ENCODE assay signal across 9 mouse cellular contexts in genomic region chr3:32910071-32910551, GRCm38 (mm10).
DNase-seq lines count a peak whose midpoint lies in the region; ATAC-seq and TF ChIP-seq lines count a peak whose summit lies in the region.
"Had no signal": no experiment of that assay in that cellular context is flagged by ENCODE, and none has a peak within 500 bp of the region (broad histone marks: within the 10 kb centered on the region; RNA-seq: fewer than 3 reads in every experiment).

No protein-coding gene starts in this region.

- WGBS in embryonic facial prominence, embryonic 11.5 days, result 18% methylated on average over 7 of the region's 7 CpGs
- 60% methylated on average over 7 of the region's 7 CpGs for WGBS in intestine, postnatal 0 days
- WGBS in limb, embryonic 15.5 days, result 18% methylated on average over 7 of the region's 7 CpGs

- no peaks in the 10 kb centered on the region for H3K9me3 ChIP-seq in embryonic facial prominence, embryonic 11.5 days (replicated peaks; ENCODE audit: control insufficient read depth, low read length)
- H3K9me3 ChIP-seq in intestine, postnatal 0 days (ENCODE audit: control insufficient read depth), result no peaks in the 10 kb centered on the region
- H3K9me3 ChIP-seq in limb, embryonic 15.5 days, result no peaks in the 10 kb centered on the region
- H3K9me3 ChIP-seq: stomach, embryonic 15.5 days had no signal

- DNase-seq in left cerebral cortex, adult 11 months (ENCODE audit: low spot score), result peak; percentile 36
- DNase-seq in left cerebral cortex, postnatal 4 days, result no peak
- DNase-seq in embryonic facial prominence, embryonic 11.5 days (ENCODE audit: low spot score), result peak; percentile 92
- DNase-seq in thymus, postnatal 36 days, result no peak
- DNase-seq in gastrocnemius, postnatal 36 days, result no peak
- no peak for DNase-seq in gastrocnemius, postnatal 10 days

- peak; percentile 88 for ATAC-seq in embryonic facial prominence, embryonic 11.5 days (replicated peaks; ENCODE audit: insufficient number of reproducible peaks, low FRiP score, low TSS enrichment, low read depth)
- ATAC-seq in intestine, postnatal 0 days, result no peak
- peak; percentile 69; the same call in 1 of the 2 replicates for ATAC-seq in limb, embryonic 15.5 days (ENCODE audit: insufficient number of reproducible peaks, low FRiP score, low TSS enrichment, low read depth)

- 0 out of 2 replicates have a peak overlapping the region, but pooled peaks have one; percentile 7 for H3K4me2 ChIP-seq in embryonic facial prominence, embryonic 11.5 days (ENCODE audit: low read depth, low read length)
- no peak overlapping the region for H3K4me2 ChIP-seq in intestine, postnatal 0 days (replicated peaks; ENCODE audit: low read depth)
- H3K4me2 ChIP-seq in limb, embryonic 15.5 days, result no peak overlapping the region
- H3K4me2 ChIP-seq: stomach, embryonic 15.5 days had no signal

- no peak overlapping the region for H3K4me3 ChIP-seq in embryonic facial prominence, embryonic 11.5 days (ENCODE audit: low read depth, low read length)
- H3K4me3 ChIP-seq in intestine, postnatal 0 days (ENCODE audit: low read depth, low read length), result no peak overlapping the region
- H3K4me3 ChIP-seq in limb, embryonic 15.5 days, result no peak overlapping the region
- H3K4me3 ChIP-seq: stomach, embryonic 15.5 days had no signal

- H3K27ac ChIP-seq in embryonic facial prominence, embryonic 11.5 days (replicated peaks; ENCODE audit: low read depth, low read length), result no peak overlapping the region; the same call in 1 of the 2 replicates
- no peak overlapping the region for H3K27ac ChIP-seq in intestine, postnatal 0 days (ENCODE audit: low read depth, low read length)
- no peak overlapping the region for H3K27ac ChIP-seq in limb, embryonic 15.5 days
- H3K27ac ChIP-seq: stomach, embryonic 15.5 days had no signal

- H3K9ac ChIP-seq in embryonic facial prominence, embryonic 11.5 days (replicated peaks; ENCODE audit: low read length), result no peak overlapping the region
- H3K9ac ChIP-seq in intestine, postnatal 0 days (ENCODE audit: low read depth, low read length), result no peak overlapping the region
- no peak overlapping the region for H3K9ac ChIP-seq in limb, embryonic 15.5 days
- H3K9ac ChIP-seq: stomach, embryonic 15.5 days had no signal

- no peaks in the 10 kb centered on the region for H3K36me3 ChIP-seq in embryonic facial prominence, embryonic 11.5 days (replicated peaks; ENCODE audit: control insufficient read depth, insufficient read depth, low read depth, low read length)
- H3K36me3 ChIP-seq in intestine, postnatal 0 days (ENCODE audit: control insufficient read depth, insufficient read depth), result no peaks in the 10 kb centered on the region
- peaks cover 16% of the 10 kb centered on the region for H3K36me3 ChIP-seq in limb, embryonic 15.5 days
- H3K36me3 ChIP-seq: stomach, embryonic 15.5 days had no signal

- H3K27me3 ChIP-seq in embryonic facial prominence, embryonic 11.5 days (ENCODE audit: control insufficient read depth, insufficient read depth, low read length), result no peaks in the 10 kb centered on the region
- no peaks in the 10 kb centered on the region for H3K27me3 ChIP-seq in intestine, postnatal 0 days (replicated peaks; ENCODE audit: control insufficient read depth, insufficient read depth, low read length)
- H3K27me3 ChIP-seq in limb, embryonic 15.5 days, result no peaks in the 10 kb centered on the region
- H3K27me3 ChIP-seq: stomach, embryonic 15.5 days had no signal

- TF ChIP-seq CTCF in intestine, postnatal 0 days (IDR thresholded peaks at IDR 0.05; ENCODE audit: low read depth), result peak; percentile 53

- intact Hi-C loops in left cerebral cortex, postnatal 4 days (cut with DNase I), result loop anchor here (2.0 kb wide), 1 partner anchor 879 kb away; no protein-coding TSS in a partner anchor
- intact Hi-C loops in gastrocnemius, postnatal 36 days (cut with DNase I), result no loop called here

- H3K4me1 ChIP-seq in embryonic facial prominence, embryonic 11.5 days (ENCODE audit: control insufficient read depth, insufficient read depth, low read length), result no peaks in the 10 kb centered on the region
- H3K4me1 ChIP-seq in intestine, postnatal 0 days (replicated peaks; ENCODE audit: control insufficient read depth, insufficient read depth, low read length), result no peaks in the 10 kb centered on the region
- peaks cover 3% of the 10 kb centered on the region; the same call in 1 of the 2 replicates for H3K4me1 ChIP-seq in limb, embryonic 15.5 days
- H3K4me1 ChIP-seq: stomach, embryonic 15.5 days had no signal

Comparison
In these comparisons a context has a peak if more than half of its experiments do, and no peak if none do; other contexts are left out.
1. DNase-seq: peak in left cerebral cortex, adult 11 months (single experiment) and embryonic facial prominence, embryonic 11.5 days (single experiment); none in left cerebral cortex, postnatal 4 days (single experiment), thymus, postnatal 36 days (0 of 2), gastrocnemius, postnatal 36 days (0 of 2) and gastrocnemius, postnatal 10 days (single experiment).